Mouse (Mus musculus) retina, embryonic 14.5 days (tissue): ENCODE results near the gene Caskin2.
A peak's percentile ranks its signal among the peaks of the same experiment; 100 is the strongest.

Experiments used
- DNase-seq: peaks from one replicate; pipeline ENCODE4 v3.0.0-alpha.2; 2015; ENCODE audit warnings: low spot score

Gene Caskin2

GRCm38 (mm10) chr11:115805005-115805404 is 8.4 kb downstream of the Caskin2 start:
- no peak for DNase-seq

DNA sequence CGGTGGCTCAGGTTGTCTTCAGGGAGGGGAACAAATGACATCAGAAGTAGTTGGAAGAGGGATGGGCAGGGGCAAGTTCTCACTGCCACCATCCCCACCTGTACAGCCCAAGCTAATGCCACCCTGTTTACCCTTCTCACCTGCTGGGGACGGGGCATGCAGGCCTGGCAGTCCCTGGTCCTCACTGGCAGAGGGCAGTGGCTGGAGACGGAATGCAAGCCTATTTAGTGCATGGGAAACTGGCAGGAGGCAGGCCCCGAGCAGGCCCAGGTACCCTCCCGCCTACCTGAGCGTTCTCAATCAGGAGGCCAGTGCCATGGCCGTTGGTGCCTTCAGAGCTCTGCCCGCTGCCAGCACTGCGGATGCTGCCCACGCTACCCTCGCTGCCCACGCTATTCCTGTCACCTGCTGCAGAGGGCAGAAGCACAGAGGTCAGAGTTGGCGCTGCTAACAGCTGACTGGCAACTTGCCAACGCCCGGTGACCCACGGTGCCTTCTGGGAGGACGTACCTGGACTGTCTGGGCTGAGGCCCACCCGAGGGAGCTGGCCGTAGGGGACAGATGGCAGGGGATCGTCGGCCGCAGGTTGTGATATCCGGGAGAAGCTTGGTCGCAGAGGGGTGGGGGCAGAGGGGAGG is 10.2 kb downstream of the Caskin2 start:
- no peak for DNase-seq

DNA sequence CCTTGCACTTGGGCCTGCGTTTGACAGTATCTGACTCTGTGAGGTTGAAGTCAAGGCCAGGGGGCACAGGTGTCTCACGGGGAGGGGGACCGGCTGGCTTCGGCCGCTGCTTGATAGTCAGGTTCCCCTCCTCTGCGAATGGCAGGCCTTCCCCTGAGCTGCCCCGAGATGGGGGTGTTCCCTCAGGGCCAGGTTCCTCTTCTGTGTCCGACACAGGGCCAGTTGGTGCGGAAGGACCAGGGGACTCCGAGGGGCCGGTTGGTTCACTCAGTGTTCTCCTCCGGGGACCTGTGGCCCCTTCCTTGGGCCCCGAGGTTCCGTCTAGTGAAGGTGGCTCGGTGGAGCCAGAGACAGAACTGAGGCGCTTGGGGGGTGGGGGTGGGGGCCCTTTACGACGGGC is 12.5 kb downstream of the Caskin2 start:
- no peak for DNase-seq

DNA sequence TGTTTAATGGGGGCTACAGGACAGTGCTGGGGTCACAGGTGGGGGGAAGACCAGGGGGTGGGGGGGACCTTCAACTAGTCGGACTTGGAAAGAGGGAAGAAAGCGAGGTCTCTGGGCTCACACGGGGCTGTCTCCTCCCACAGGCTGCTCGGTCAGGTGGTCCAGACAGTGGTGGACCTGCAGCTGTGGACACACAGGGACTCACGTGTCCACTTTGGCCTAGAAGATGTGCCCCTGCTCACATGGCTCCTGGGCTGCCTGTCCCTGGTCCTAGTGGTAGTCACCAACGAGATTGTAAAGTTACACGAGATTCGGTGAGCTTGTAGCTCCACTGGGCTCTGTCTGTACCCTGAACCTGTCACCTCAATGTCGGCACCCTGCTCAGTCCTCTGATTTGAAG is 15.8 kb downstream of the Caskin2 start:
- DNase-seq, result no peak

DNA sequence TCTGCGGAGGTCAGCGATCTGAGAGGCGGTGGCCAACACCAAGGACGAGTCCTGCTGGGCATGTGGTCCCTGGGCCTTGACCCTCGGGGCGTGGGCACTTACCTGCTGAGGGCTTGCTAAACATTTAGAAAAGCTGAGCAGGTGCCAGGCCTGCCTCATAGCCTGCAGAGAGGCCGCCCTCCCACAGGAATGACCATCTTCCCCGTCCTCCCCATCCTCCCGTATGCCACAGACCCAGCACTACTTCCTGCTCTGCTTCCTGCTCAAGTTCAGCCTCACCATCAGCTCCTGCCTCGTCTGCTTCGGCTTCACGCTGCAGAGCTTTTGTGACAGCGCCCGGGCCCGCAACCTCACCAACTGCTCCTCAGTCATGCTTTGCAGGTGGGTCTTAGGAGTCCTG is 16.5 kb downstream of the Caskin2 start:
- DNase-seq, result no peak

GRCm38 (mm10) chr11:115792353-115792752 is 21.1 kb downstream of the Caskin2 start:
- no peak for DNase-seq

DNA sequence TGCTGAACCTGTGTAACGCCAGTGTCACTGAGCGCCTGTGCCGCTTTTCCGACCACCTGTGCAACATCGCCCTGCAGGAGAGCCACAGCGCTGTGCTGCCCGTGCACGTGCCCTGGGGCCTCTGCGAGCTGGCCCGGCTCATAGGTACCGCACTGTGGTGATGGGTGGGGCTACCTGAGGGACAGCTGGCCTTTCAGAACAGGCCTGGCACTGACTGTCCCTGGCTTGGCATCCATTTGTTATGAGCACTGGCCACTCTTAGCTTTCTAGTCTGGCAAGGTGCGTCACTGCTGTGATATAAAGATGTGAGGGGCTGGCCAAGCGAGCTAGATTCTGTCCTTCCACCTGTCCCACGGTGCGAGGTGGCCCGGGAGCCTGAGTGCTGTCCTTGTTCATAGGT is 21.5 kb downstream of the Caskin2 start:
- DNase-seq, result no peak

GRCm38 (mm10) chr11:115789787-115790186 is 23.7 kb downstream of the Caskin2 start:
- DNase-seq, result no peak

GRCm38 (mm10) chr11:115786473-115786872 is 27.0 kb downstream of the Caskin2 start:
- no peak for DNase-seq

- peak; percentile 69 for DNase-seq
Measured at GRCm38 (mm10) chr11:115780141-115781070, 33.0 kb downstream of the Caskin2 start.

GRCm38 (mm10) chr11:115779038-115779571 is 34.3 kb downstream of the Caskin2 start:
- peak; percentile 69 for DNase-seq

- no peak for DNase-seq
Measured at GRCm38 (mm10) chr11:115777487-115778335, 35.7 kb downstream of the Caskin2 start.

- DNase-seq, result no peak
Measured at GRCm38 (mm10) chr11:115776954-115777353, 36.5 kb downstream of the Caskin2 start.

- no peak for DNase-seq
Measured at GRCm38 (mm10) chr11:115775821-115776665, 37.4 kb downstream of the Caskin2 start.

- no peak for DNase-seq
Measured at GRCm38 (mm10) chr11:115774653-115775052, 38.8 kb downstream of the Caskin2 start.

DNA sequence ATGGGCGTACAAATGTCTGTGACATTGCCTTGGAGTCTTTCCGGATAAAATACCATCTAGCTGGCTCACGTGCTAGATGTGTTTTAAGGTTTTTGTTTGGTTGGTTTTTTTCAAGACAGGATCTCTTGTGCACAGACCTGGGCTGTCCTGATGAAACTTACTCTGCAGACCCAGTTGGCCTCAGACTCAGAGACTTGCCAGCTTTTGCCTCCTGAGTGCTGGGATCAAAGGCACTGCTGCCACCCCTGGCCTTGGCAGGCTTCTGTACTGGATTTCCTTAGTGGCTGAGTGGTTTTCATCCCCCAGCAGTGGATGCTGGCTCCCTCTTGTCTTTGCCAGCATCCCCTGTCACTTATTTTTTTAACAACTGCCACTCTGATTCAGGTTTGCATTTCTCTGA is 44.5 kb downstream of the Caskin2 start:
- DNase-seq, result no peak

DNA sequence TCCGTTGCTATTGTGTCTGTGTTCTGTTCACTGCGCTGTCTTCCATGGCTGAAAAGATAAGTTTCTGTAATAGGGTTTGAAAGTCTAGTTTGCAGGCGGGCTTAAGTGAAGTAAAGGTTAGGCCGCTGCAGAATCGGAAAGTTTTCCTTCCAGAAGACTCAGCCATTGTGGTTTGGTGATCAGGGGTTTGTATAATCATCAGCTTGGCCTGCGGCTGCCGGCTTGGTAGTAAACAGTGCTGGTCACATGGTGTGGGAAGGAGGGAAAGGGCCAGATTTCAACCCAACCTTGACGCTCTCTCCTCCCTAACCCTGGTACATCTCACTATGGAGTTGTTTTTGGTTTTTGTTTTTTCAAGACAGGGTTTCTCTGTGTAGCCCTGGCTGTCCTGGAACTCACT is 46.5 kb downstream of the Caskin2 start:
- DNase-seq, result no peak

DNA sequence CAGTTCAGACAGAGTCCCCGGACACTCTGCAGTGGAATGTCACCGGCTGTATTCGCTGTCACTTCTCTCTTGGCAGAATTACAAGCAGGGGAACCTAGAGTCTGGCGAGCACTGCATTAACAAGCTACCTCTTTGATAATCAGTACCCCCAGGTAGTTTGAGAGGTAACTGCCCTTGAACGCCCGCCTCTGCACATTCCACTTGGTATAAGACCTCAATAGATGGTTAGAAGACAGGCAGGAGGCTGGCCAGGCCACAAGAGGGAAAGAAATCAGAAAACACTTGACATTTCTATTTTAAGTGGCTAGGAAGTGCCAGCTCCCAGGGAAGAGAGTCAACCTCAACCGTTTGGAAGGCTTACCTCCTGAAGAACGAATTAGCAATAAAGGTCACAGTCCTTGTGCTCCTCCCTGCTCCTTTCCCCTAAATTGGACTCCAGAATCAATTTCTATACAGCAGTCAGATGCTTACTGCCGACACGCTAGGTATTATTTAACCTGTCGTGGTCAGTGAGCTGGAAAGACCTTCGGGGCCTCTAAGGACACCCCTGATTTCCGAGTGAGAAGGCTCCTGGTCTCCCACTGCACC is 47.0 kb downstream of the Caskin2 start:
- DNase-seq, result no peak

- peak; percentile 53 for DNase-seq
Measured at GRCm38 (mm10) chr11:115765607-115766141, 47.8 kb downstream of the Caskin2 start.

GRCm38 (mm10) chr11:115765103-115765606 is 48.3 kb downstream of the Caskin2 start, which contains the start of gene Tmem94:
Gene Tmem94 (plus strand): TSS chr11:115765433.
- peak; percentile 100 for DNase-seq
